Mouse (Mus musculus): ENCODE results near the gene Lingo1. TPM values are rescaled to one million over a fixed set of nuclear protein-coding genes. Genes with fewer than 3 reads are reported as not detected.

Lingo1 gene
- polyA plus RNA-seq, 1 experiment from 2014 or later, result 83.0 TPM

- no peak overlapping the region for H3K4me3 ChIP-seq (ENCODE audit: low read depth, low read length)
- peaks cover 18% of the 10 kb centered on the region for H3K4me1 ChIP-seq (ENCODE audit: control insufficient read depth, insufficient read depth, low read length)
- 48% methylated on average over 11 of the region's 11 CpGs for WGBS
Measured at GRCm38 (mm10) chr9:56636766-56637402, 159.4 kb downstream of the Lingo1 start.

GRCm38 (mm10) chr9:56636214-56636613 lies 160.1 kb downstream of the Lingo1 start:
- Histone ChIP-seq H3K4me3 (ENCODE audit: low read depth, low read length) (peak overlapping the region; percentile 89), H3K27me3 (ENCODE audit: control insufficient read depth, insufficient read depth, low read depth, low read length) (peaks cover 3% of the 10 kb centered on the region; the same call in 1 of the 2 replicates), H3K36me3 (ENCODE audit: control insufficient read depth, insufficient read depth, low read length) (no peaks in the 10 kb centered on the region), H3K27ac (ENCODE audit: low read length) (peak overlapping the region; percentile 97), H3K9me3 (replicated peaks; ENCODE audit: control insufficient read depth, low read length, poor library complexity, severe bottlenecking) (no peaks in the 10 kb centered on the region), H3K4me2 (ENCODE audit: low read length) (peak overlapping the region; percentile 91), H3K4me1 (ENCODE audit: control insufficient read depth, insufficient read depth, low read length) (peaks cover 23% of the 10 kb centered on the region), H3K9ac (ENCODE audit: low read depth, low read length) (peak overlapping the region; percentile 99)
- ATAC-seq, result peak; percentile 65
- WGBS, result 0% methylated on average over 10 of the region's 10 CpGs

More at GRCm38 (mm10) chr9:56636766-56637402, 159.4 kb downstream of the Lingo1 start:
- Histone ChIP-seq H3K36me3 (ENCODE audit: control insufficient read depth, insufficient read depth, low read length) (no peaks in the 10 kb centered on the region), H3K9me3 (replicated peaks; ENCODE audit: control insufficient read depth, low read length, poor library complexity, severe bottlenecking) (no peaks in the 10 kb centered on the region), H3K27ac (ENCODE audit: low read length) (peak overlapping the region; percentile 26; the same call in 1 of the 2 replicates), H3K4me2 (ENCODE audit: low read length) (no peak overlapping the region; the same call in 1 of the 2 replicates), H3K27me3 (ENCODE audit: control insufficient read depth, insufficient read depth, low read depth, low read length) (peaks cover 3% of the 10 kb centered on the region; the same call in 1 of the 2 replicates), H3K9ac (ENCODE audit: low read depth, low read length) (no peak overlapping the region)
- ATAC-seq, result no peak

- WGBS, result 0% methylated on average over 30 of the region's 68 CpGs
- H3K27ac ChIP-seq (ENCODE audit: low read length), result peak overlapping the region; percentile 97
- H3K36me3 ChIP-seq (ENCODE audit: control insufficient read depth, insufficient read depth, low read length), result no peaks in the 10 kb centered on the region
- H3K9me3 ChIP-seq (replicated peaks; ENCODE audit: control insufficient read depth, low read length, poor library complexity, severe bottlenecking), result no peaks in the 10 kb centered on the region
- peak overlapping the region; percentile 99 for H3K9ac ChIP-seq (ENCODE audit: low read depth, low read length)
- peaks cover 3% of the 10 kb centered on the region; the same call in 1 of the 2 replicates for H3K27me3 ChIP-seq (ENCODE audit: control insufficient read depth, insufficient read depth, low read depth, low read length)
- peak; percentile 75 for ATAC-seq
- H3K4me1 ChIP-seq (ENCODE audit: control insufficient read depth, insufficient read depth, low read length), result peaks cover 28% of the 10 kb centered on the region
- peak overlapping the region; percentile 89 for H3K4me3 ChIP-seq (ENCODE audit: low read depth, low read length)
- peak overlapping the region; percentile 91 for H3K4me2 ChIP-seq (ENCODE audit: low read length)
Measured at GRCm38 (mm10) chr9:56635498-56636121, 160.7 kb downstream of the Lingo1 start.

GRCm38 (mm10) chr9:56635121-56635497 lies 161.2 kb downstream of the Lingo1 start:
- peaks cover 3% of the 10 kb centered on the region; the same call in 1 of the 2 replicates for H3K27me3 ChIP-seq (ENCODE audit: control insufficient read depth, insufficient read depth, low read depth, low read length)
- H3K4me2 ChIP-seq (ENCODE audit: low read length), result peak overlapping the region; percentile 91
- peak; percentile 54 for ATAC-seq
- no peaks in the 10 kb centered on the region for H3K36me3 ChIP-seq (ENCODE audit: control insufficient read depth, insufficient read depth, low read length)
- H3K27ac ChIP-seq (ENCODE audit: low read length), result peak overlapping the region; percentile 97
- H3K9ac ChIP-seq (ENCODE audit: low read depth, low read length), result peak overlapping the region; percentile 99
- peak overlapping the region; percentile 89 for H3K4me3 ChIP-seq (ENCODE audit: low read depth, low read length)
- no peaks in the 10 kb centered on the region for H3K9me3 ChIP-seq (replicated peaks; ENCODE audit: control insufficient read depth, low read length, poor library complexity, severe bottlenecking)
- WGBS, result under 1% methylated on average over 31 of the region's 40 CpGs
- peaks cover 33% of the 10 kb centered on the region for H3K4me1 ChIP-seq (ENCODE audit: control insufficient read depth, insufficient read depth, low read length)

- under 1% methylated on average over 24 of the region's 25 CpGs for WGBS
- H3K36me3 ChIP-seq (ENCODE audit: control insufficient read depth, insufficient read depth, low read length), result no peaks in the 10 kb centered on the region
- H3K9ac ChIP-seq (ENCODE audit: low read depth, low read length), result peak overlapping the region; percentile 99
- 0 out of 2 replicates have a peak, but pooled peaks have one; percentile 4 for ATAC-seq
- H3K4me2 ChIP-seq (ENCODE audit: low read length), result peak overlapping the region; percentile 91
- peak overlapping the region; percentile 89 for H3K4me3 ChIP-seq (ENCODE audit: low read depth, low read length)
- peaks cover 3% of the 10 kb centered on the region; the same call in 1 of the 2 replicates for H3K27me3 ChIP-seq (ENCODE audit: control insufficient read depth, insufficient read depth, low read depth, low read length)
- H3K4me1 ChIP-seq (ENCODE audit: control insufficient read depth, insufficient read depth, low read length), result peaks cover 38% of the 10 kb centered on the region
- H3K27ac ChIP-seq (ENCODE audit: low read length), result peak overlapping the region; percentile 97
- H3K9me3 ChIP-seq (replicated peaks; ENCODE audit: control insufficient read depth, low read length, poor library complexity, severe bottlenecking), result no peaks in the 10 kb centered on the region
Measured at GRCm38 (mm10) chr9:56634406-56635120, 161.7 kb downstream of the Lingo1 start.

GRCm38 (mm10) chr9:56633449-56634225 lies 162.6 kb downstream of the Lingo1 start:
- peaks cover 40% of the 10 kb centered on the region for H3K4me1 ChIP-seq (ENCODE audit: control insufficient read depth, insufficient read depth, low read length)

GRCm38 (mm10) chr9:56630945-56631344 lies 165.3 kb downstream of the Lingo1 start:
- Histone ChIP-seq H3K4me3 (ENCODE audit: low read depth, low read length) (no peak overlapping the region), H3K27ac (ENCODE audit: low read length) (no peak overlapping the region), H3K9ac (ENCODE audit: low read depth, low read length) (0 out of 2 replicates have a peak overlapping the region, but pooled peaks have one; percentile 31), H3K27me3 (ENCODE audit: control insufficient read depth, insufficient read depth, low read depth, low read length) (no peaks in the 10 kb centered on the region), H3K9me3 (replicated peaks; ENCODE audit: control insufficient read depth, low read length, poor library complexity, severe bottlenecking) (no peaks in the 10 kb centered on the region), H3K36me3 (ENCODE audit: control insufficient read depth, insufficient read depth, low read length) (no peaks in the 10 kb centered on the region), H3K4me2 (ENCODE audit: low read length) (0 out of 2 replicates have a peak overlapping the region, but pooled peaks have one; percentile 2), H3K4me1 (ENCODE audit: control insufficient read depth, insufficient read depth, low read length) (peaks cover 38% of the 10 kb centered on the region)
- 64% methylated on average over 4 of the region's 4 CpGs for WGBS
- no peak for ATAC-seq

More at GRCm38 (mm10) chr9:56633449-56634225, 162.6 kb downstream of the Lingo1 start:
- H3K4me2 ChIP-seq (ENCODE audit: low read length), result peak overlapping the region; percentile 91
- H3K4me3 ChIP-seq (ENCODE audit: low read depth, low read length), result peak overlapping the region; percentile 89
- peaks cover 3% of the 10 kb centered on the region; the same call in 1 of the 2 replicates for H3K27me3 ChIP-seq (ENCODE audit: control insufficient read depth, insufficient read depth, low read depth, low read length)
- WGBS, result 23% methylated on average over 12 of the region's 13 CpGs
- no peaks in the 10 kb centered on the region for H3K9me3 ChIP-seq (replicated peaks; ENCODE audit: control insufficient read depth, low read length, poor library complexity, severe bottlenecking)
- no peaks in the 10 kb centered on the region for H3K36me3 ChIP-seq (ENCODE audit: control insufficient read depth, insufficient read depth, low read length)
- peak; percentile 46 for ATAC-seq
- H3K27ac ChIP-seq (ENCODE audit: low read length), result peak overlapping the region; percentile 97
- peak overlapping the region; percentile 99 for H3K9ac ChIP-seq (ENCODE audit: low read depth, low read length)

- H3K9ac ChIP-seq (ENCODE audit: low read depth, low read length), result no peak overlapping the region
- no peaks in the 10 kb centered on the region for H3K9me3 ChIP-seq (replicated peaks; ENCODE audit: control insufficient read depth, low read length, poor library complexity, severe bottlenecking)
- no peaks in the 10 kb centered on the region for H3K36me3 ChIP-seq (ENCODE audit: control insufficient read depth, insufficient read depth, low read length)
- H3K4me2 ChIP-seq (ENCODE audit: low read length), result no peak overlapping the region
- H3K4me3 ChIP-seq (ENCODE audit: low read depth, low read length), result no peak overlapping the region
- peaks cover 39% of the 10 kb centered on the region for H3K4me1 ChIP-seq (ENCODE audit: control insufficient read depth, insufficient read depth, low read length)
- H3K27ac ChIP-seq (ENCODE audit: low read length), result peak overlapping the region; percentile 24; the same call in 1 of the 2 replicates
- 70% methylated on average over 5 of the region's 5 CpGs for WGBS
- no peaks in the 10 kb centered on the region for H3K27me3 ChIP-seq (ENCODE audit: control insufficient read depth, insufficient read depth, low read depth, low read length)
- no peak for ATAC-seq
Measured at GRCm38 (mm10) chr9:56629674-56630397, 166.4 kb downstream of the Lingo1 start.
